Mouse (Mus musculus) c-Kit-positive CD71-negative TER-119-negative erythroid progenitor cells, embryonic 14.5 days (primary cell): ENCODE measurements around the gene Hmgn2.
"Not testable (repeated sequence)": the region's sequence is repeated elsewhere in the genome, so short reads cannot be mapped to it uniquely, and the experiment has no call there.

Source experiments
- DNase-seq: peaks from one replicate; pipeline ENCODE4 v3.0.0-alpha.2; 2013; ENCODE audit warnings: low read depth

Hmgn2 gene

GRCm38 (mm10) chr4:133923743-133924142, 44.7 kb downstream of the Hmgn2 start:
- DNase-seq, result no peak

- not testable (repeated sequence) for DNase-seq
Measured at GRCm38 (mm10) chr4:133918093-133918825, 50.2 kb downstream of the Hmgn2 start.
